Mouse (Mus musculus) fibroblast of lung, adult 2 months (primary cell): ENCODE data around the gene Cfap299.

ENCODE experiments used
- DNase-seq: peaks from one replicate; pipeline ENCODE4 v3.0.0-alpha.2; 2011; ENCODE audit warnings: low read depth

Gene Cfap299

DNA sequence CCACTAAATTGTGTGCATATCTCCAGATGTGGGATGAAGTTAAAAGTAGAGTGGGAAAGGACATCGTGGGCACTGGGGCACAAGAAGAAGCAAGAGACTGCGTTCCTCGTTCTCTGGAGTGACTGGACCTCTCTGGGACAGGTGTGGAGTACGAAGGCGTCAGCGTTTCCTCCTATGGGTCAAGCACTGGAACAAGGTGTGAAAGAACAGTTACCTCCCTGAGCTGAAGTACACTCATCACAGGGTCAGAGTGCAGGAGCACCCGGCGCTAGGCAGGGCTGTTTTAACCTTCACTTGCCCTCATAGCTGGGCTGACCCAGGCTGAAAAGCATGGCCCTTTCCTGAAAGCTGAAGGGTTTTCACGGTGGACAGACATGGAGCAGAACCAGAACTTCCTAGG, 504.7 kb downstream of the Cfap299 start:
- no peak for DNase-seq

DNA sequence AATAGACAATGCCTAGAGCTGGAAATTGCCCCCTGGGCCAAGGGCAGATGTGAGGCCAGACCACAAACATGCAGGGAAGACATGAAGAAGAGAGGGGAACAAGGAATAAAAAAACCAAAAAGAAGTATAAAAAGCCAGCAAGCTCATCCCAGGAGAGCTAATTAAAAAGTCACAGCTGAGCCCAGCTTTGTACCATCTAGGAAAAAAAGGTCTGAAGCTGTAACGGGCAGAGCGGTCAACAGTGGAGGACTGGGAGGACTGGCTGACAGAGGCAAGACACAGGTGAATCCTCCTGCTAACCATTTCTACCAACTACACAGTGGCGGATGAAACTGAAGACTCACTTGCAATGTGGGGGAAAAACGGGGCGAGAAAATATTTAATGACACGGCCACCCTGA, 505.2 kb downstream of the Cfap299 start:
- no peak for DNase-seq

DNA sequence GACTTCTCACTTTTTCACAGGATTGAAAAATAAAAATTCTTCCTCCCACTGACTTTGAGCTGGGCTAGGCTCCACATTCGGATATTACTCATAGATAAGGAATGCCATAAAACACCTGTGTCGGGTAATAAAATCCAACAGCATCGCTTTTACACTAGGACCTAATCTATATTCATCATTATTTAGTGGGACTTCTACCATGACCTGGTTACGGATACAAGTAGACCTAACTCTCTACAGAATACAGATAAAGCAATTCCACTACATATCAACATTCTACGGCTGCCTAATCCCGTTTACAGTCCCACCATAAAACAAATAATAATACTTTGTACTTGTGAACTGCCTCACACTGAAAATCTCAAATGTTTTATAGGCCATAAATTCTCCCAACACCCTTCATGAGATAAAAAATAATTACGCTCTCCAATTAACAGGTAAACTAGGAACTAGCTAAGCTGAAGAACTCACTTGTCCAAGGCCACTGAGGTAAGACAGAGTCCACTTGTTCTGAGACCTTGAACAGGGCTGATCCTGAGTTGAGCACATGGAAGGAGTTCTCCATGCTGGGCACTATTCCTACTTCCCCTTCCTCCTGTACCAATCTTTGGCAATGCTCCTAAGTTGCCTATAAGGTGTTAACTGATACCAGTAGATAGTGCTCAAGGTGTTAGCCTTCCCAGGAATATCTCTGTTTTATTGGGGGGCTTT, 513.7 kb downstream of the Cfap299 start:
- no peak for DNase-seq

DNA sequence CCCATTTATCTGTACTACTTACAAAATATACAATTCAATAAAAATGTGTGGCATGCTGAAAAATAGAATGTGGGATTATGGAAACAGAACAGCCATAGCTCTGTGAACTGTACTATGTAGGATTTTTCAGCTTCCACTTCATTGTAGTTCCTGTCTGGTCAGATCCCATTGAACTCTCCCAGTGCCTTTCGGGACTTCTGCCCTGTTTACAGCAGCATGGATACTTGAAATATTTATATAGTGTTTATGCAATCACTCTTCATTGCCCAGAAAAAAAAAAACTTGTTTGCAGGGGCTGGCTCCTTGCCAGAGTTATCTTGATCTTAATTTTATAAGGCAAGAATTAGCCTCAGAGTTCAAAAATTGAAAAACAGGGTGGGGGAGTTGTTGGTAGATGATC, 515.6 kb downstream of the Cfap299 start:
- DNase-seq, result no peak
